Mouse (Mus musculus) adrenal gland (tissue): Measurements from ENCODE around the gene Sfxn2.

Source experiments
- intact Hi-C: fragments of 180-260 bp; cut with DNase I; formaldehyde crosslinking; loops from one replicate; pipeline ENCODE4 v1.15.1; 2025

The Sfxn2 gene

GRCm38 (mm10) chr19:46623790-46624772, 50.9 kb downstream of the Sfxn2 start:
- intact Hi-C loops: loop anchor here (2.0 kb wide), 1 partner anchor 15 kb away; no protein-coding TSS in a partner anchor

DNA sequence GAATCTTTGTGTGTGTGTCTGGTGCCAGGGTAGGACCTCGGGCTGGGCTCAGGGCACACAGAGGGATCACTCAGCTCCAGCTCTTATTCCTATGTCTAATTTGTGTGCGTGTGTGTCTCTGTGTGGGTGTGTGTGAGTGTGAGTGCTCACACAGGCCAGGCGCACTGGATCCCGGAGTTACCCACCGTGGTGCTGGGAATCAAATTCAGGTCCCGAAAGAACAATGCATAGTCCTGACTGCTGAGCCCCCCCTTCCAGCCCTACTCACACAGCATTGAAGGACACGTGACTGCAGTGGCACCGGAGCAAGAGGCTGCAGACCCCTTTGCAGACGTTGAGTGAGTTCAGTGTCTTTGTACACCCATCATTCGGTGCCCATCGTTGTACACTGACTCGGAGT, 51.9 kb downstream of the Sfxn2 start:
- intact Hi-C loops: loop anchor here (2.0 kb wide), 1 partner anchor 16 kb away; no protein-coding TSS in a partner anchor

- intact Hi-C loops: loop anchor here (2.0 kb wide), 1 partner anchor 17 kb away; no protein-coding TSS in a partner anchor
These were observed 52.4 kb downstream of the Sfxn2 start for GRCm38 (mm10) chr19:46625519-46625918.

GRCm38 (mm10) chr19:46628403-46628802, 55.2 kb downstream of the Sfxn2 start:
- intact Hi-C loops: no loop called here

DNA sequence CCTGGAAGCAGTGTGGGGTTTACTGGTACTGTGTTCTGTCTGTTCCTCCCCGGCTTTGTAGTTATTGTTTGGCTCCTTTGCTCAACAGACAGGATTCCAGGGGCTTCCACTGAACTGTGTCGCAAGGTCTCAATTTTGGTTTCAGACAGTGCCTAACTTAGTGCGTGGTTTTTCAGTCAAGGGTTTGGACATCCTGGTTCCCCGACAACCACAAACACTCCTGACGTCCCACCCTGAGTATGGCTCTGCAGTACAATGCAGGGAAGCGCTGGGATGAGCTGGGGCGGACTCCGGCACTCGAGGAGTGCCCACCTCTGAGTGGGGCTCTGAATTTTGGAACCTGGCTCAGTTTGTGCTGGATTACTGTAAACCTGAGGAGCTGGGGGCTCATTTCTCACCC, 56.6 kb downstream of the Sfxn2 start:
- intact Hi-C loops: no loop called here

GRCm38 (mm10) chr19:46631637-46632036, 58.5 kb downstream of the Sfxn2 start:
- intact Hi-C loops: no loop called here

GRCm38 (mm10) chr19:46635766-46636165, 62.6 kb downstream of the Sfxn2 start:
- intact Hi-C loops: no loop called here

GRCm38 (mm10) chr19:46637598-46637997, 64.4 kb downstream of the Sfxn2 start:
- intact Hi-C loops: no loop called here

GRCm38 (mm10) chr19:46639053-46639452, 65.9 kb downstream of the Sfxn2 start:
- intact Hi-C loops: no loop called here

DNA sequence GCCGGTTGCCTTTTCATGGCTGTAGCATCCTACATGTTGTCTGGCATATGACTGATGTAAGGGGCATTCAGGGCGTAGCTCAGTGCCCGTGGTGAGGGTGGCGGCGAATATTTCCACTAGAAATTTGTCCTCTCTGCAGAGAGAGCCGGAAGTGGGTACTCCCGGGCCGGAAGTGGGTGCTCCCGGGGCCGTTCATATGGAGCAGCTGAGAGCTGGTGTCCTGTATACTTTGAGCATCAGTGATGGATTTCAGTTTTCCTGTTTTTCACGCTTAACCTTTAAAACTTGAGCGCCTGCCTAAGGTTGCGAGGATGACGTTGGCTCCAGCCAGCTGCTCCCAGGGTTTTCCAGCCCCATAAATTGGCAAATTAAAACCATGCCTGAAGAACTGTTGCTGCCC, 66.3 kb downstream of the Sfxn2 start:
- intact Hi-C loops: no loop called here

DNA sequence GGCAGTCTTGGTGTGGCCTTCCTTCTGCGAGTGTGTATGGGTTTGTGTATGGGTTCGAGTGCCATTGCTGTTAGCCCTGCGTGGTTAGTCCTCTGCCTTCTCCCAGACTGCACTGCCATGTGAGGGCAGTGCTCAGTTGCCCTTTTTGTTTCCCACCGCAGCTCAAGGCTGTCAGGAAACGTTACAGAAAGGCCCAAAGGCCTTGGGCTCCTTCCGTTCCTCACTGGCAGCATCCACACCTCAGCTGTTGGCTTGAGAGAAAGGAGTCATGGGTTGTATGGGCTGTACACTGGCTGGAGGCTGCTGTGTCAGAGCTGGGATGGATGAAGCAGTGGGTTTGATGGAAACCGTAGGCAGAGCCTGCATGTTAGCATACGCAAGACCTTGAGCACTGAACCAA, 67.6 kb downstream of the Sfxn2 start:
- intact Hi-C loops: loop anchor here (5.0 kb wide), 1 partner anchor 33 kb away; no protein-coding TSS in a partner anchor

DNA sequence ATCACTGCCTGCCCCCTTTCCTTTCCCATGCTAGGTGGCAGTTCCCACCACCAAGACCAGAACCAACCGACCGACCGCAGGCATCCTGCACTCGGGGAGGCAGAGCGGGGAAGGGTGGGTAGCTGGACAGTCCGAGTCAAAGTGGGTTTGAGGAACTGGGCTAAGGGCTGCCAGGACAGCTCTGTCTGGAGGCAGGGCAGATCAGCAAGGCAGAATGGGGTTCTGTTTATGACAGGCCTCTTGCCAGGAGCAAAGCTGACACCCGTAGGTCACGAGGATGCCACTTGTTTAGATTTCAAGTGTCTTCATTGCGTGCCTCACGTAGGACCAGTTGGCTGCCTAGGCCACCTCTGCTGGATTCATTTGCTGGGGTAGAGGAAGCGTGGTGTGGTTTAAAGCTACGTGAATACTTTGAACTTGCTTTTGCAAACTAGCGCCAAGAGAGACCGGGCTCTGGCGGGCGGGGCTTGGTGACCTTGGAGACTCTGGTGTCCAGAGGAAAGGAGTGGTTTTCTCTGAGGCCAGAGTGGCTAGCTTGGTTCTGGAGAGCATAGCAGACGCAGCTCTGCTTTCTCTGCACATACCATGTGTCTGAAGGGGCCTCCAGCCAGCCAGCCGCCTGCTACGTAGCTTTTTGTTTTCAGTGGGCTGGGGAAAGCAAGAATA, 68.4 kb downstream of the Sfxn2 start:
- intact Hi-C loops: loop anchor here (5.0 kb wide), 1 partner anchor 34 kb away; no protein-coding TSS in a partner anchor

- intact Hi-C loops: loop anchor here (5.0 kb wide), 1 partner anchor 35 kb away; no protein-coding TSS in a partner anchor
These were observed 69.1 kb downstream of the Sfxn2 start for GRCm38 (mm10) chr19:46642136-46642753.

DNA sequence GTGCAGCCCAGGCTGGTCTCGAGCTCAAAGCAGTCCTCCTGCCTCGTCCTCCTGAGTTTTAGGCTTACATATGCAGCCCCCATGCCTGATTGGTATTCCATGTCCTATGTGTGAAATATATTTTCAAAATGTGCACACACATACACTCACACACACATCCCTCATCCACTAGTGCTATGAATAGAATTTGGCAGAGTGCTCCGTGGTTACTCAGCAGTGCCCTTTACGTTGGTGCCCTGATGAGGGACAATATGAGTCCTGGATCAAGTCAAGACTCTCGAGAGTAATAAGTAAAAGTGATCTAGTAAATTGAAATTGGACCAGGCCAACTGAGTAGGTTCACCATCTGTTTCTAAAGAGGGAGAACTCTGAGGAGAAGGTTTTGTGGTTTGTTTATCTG, 70.1 kb downstream of the Sfxn2 start:
- intact Hi-C loops: loop anchor here (5.0 kb wide), 1 partner anchor 36 kb away; no protein-coding TSS in a partner anchor

- intact Hi-C loops: loop anchor here (5.0 kb wide), 1 partner anchor 37 kb away; no protein-coding TSS in a partner anchor
These were observed 71.2 kb downstream of the Sfxn2 start for GRCm38 (mm10) chr19:46644343-46644792.

- intact Hi-C loops: loop anchor here (5.0 kb wide), 1 partner anchor 38 kb away; no protein-coding TSS in a partner anchor
These were observed 71.8 kb downstream of the Sfxn2 start for GRCm38 (mm10) chr19:46644793-46645602.

DNA sequence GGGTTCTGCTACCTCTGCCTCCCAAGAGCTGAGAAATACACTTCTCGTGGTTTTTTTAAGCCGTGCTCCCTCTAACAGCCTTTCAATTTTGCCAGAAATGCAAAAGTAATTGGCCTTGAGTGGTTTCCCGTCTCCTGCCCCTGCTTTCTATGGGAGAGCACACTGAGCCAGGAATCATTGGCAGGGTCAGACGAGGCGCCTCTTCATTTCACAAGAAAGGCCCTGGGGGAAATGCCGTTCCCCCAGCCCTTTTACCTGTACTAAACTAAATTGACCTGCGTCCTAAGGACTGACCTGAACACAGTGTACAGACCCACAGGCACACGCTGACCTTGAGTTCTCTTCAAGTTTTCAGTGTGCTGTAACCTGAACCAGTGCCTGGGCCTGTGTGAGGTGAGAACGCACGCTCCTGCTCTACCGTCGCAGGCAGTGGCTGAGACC, 72.9 kb downstream of the Sfxn2 start:
- intact Hi-C loops: no loop called here

DNA sequence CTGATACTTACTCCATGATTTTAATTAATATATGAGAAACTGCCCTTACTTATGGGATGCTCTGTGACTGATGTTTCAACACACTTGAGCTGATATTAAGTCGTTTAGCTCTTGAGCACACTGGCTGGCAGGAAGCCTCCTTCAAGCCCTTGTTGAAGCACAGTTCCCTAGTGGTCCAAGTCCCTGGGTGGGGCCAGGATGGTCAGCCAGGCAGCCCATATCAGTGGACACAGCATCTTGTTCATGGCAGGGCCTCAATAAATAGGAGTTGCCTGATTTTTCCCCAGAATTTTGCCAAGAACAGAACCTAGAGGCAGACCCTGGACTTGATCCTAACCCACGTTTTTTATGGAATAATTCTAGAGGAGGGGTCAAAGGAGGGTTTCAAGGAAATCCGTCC, 74.1 kb downstream of the Sfxn2 start:
- intact Hi-C loops: no loop called here
